Mouse (Mus musculus) cortical plate, adult 2 months (tissue): ENCODE measurements around the gene Gm49395.

Experiments
- CTCF ChIP-seq: fragments of 200-500 bp; IDR thresholded peaks from 2 replicates; pipeline ENCODE4 v1.5.1; 2011; ENCODE audit warnings: mild to moderate bottlenecking, control low read depth, low read length; ENCODE audit not compliant: insufficient read depth; ENCODE audit errors: extremely low read depth
- POLR2A ChIP-seq: fragments of 200-500 bp; IDR thresholded peaks from 2 replicates; pipeline ENCODE4 v1.6.1; 2011; ENCODE audit warnings: mild to moderate bottlenecking, low read length, control low read depth; ENCODE audit not compliant: insufficient read depth; ENCODE audit errors: extremely low read depth

GRCm38 (mm10) chr13:115095392-115095791, 6.3 kb downstream of the Gm49395 start:
- TF ChIP-seq CTCF (no peak), POLR2A (no peak)
